Mouse (Mus musculus): ENCODE results near the gene Tmem274. TPM values are rescaled to one million over a fixed set of nuclear protein-coding genes. Genes with fewer than 3 reads are reported as not detected.

Tmem274 gene
- polyA plus RNA-seq, 1 experiment from 2014 or later, result not detected

DNA sequence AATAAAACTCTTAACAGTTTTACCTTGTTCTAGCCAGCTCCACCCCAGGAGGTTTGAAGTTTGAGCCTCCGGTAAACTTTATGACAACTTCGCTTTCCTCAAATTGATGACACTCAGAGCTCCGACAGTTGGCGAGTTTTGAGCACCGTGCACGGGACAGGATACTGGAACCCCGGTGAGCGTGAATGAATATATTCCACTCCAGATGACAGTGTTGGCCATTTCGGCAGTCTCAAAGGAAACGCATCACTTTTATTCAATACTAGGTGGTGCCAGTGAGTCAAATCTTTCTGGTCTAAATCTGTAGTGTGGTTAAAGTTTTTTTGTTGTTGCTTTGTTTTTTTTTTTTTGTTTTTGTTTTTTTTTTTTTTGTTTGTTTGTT is 8.6 kb downstream of the Tmem274 start:
- Histone ChIP-seq H3K4me1 (peaks cover 26% of the 10 kb centered on the region), H3K4me2 (peak overlapping the region; percentile 93), H3K9ac (peak overlapping the region; percentile 86), H3K4me3 (peak overlapping the region; percentile 95), H3K27ac (peak overlapping the region; percentile 79; the same call in 1 of the 2 replicates), H3K36me3 (replicated peaks) (peaks cover 26% of the 10 kb centered on the region), H3K9me3 (no peaks in the 10 kb centered on the region), H3K27me3 (replicated peaks) (no peaks in the 10 kb centered on the region)
- WGBS, result under 1% methylated on average over 10 of the region's 10 CpGs
- ATAC-seq (replicated peaks), result no peak; the same call in 1 of the 2 replicates

DNA sequence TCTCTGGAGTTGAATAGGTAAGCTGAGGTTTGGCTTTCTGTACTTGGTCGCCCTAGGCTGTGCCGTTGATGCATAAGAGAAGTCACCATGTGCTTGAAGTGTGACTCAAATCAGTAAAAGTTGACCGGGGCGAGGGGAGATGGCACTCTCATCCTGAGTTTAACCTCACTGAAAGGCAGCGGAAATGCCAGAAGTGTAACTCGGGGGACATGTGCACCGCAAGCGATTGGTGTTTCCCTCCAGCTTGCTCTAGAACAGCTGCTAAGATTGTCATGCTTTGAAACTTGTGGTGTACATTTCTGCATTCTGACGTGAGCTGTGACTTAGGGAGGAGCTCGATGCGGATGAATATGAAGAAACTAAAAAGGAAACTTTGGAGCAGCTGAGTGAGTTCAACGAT is 10.6 kb downstream of the Tmem274 start:
- Histone ChIP-seq H3K36me3 (replicated peaks) (peaks cover 32% of the 10 kb centered on the region), H3K27me3 (replicated peaks) (no peaks in the 10 kb centered on the region), H3K27ac (no peak overlapping the region), H3K4me1 (peaks cover 26% of the 10 kb centered on the region), H3K9me3 (no peaks in the 10 kb centered on the region), H3K4me2 (no peak overlapping the region), H3K4me3 (no peak overlapping the region), H3K9ac (no peak overlapping the region)
- ATAC-seq (replicated peaks), result no peak
- 95% methylated on average over 12 of the region's 12 CpGs for WGBS

DNA sequence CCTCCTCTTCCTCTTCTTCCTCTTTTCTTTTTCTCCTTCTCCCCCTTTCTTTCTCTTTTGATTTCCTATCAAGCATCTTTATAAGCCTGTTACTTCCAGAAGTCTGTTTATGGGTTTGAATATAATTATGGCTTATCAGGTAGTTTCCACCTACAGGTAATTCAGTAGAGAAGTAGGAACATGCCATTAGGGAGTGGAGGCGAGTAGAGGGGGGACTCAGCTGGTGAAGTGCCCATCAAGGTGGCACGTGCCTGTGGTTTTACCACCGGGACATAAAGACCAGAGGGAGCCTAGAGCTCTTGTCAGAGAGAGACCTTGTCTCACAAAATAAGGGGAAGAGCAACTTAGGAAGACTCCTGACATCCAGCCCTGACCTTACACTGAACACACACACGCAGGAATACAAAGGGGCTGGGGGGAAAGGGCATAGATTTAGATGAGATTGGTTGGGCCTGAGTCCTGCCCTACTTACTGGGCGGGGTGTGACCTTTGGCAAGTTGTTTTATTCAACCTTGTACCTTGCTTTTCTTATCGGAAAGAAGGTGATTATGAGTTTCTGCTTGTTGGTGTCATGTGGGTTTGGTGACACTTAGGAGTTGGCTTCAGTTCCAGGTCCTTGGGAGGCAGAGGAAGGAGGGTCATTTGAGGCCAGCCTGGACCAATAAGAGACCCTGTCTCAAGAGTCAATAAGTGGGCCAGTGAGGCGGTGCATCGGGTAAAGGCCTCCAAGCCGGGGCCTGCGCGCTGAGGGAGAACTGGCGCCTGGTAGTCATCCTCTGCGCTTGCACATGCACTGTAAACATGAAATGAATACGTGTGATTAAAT is 12.4 kb downstream of the Tmem274 start:
- Histone ChIP-seq H3K27me3 (replicated peaks) (no peaks in the 10 kb centered on the region), H3K9me3 (no peaks in the 10 kb centered on the region), H3K27ac (no peak overlapping the region), H3K4me3 (no peak overlapping the region), H3K4me2 (no peak overlapping the region), H3K9ac (no peak overlapping the region), H3K36me3 (replicated peaks) (peaks cover 49% of the 10 kb centered on the region), H3K4me1 (peaks cover 23% of the 10 kb centered on the region)
- WGBS, result 96% methylated on average over 14 of the region's 14 CpGs
- ATAC-seq (replicated peaks), result no peak

DNA sequence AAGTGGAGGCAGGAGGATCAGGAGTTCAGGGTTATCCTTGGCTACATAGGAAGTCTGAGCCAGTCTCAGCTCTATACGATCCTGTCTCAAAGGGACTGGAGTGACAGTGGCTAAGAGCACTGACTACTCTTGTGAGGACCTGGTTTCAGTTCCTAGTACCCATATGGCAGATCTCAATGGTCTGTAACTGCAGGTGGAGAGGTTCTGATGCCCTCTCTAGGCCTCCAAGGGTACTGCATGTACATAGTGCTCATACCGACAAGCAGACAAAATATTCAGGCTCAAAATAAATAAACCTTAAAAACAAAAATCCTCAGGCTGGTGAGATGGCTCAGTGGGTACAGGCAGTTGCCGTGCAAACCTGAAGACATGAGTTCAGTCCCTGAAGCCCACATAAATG is 14.0 kb downstream of the Tmem274 start:
- H3K9me3 ChIP-seq, result no peaks in the 10 kb centered on the region
- no peak overlapping the region for H3K27ac ChIP-seq
- peaks cover 15% of the 10 kb centered on the region for H3K4me1 ChIP-seq
- no peak overlapping the region for H3K4me2 ChIP-seq
- no peak overlapping the region for H3K9ac ChIP-seq
- peaks cover 56% of the 10 kb centered on the region for H3K36me3 ChIP-seq (replicated peaks)
- no peak for ATAC-seq (replicated peaks)
- no peaks in the 10 kb centered on the region for H3K27me3 ChIP-seq (replicated peaks)
- WGBS, result 92% methylated on average over 3 of the region's 3 CpGs
- no peak overlapping the region for H3K4me3 ChIP-seq

DNA sequence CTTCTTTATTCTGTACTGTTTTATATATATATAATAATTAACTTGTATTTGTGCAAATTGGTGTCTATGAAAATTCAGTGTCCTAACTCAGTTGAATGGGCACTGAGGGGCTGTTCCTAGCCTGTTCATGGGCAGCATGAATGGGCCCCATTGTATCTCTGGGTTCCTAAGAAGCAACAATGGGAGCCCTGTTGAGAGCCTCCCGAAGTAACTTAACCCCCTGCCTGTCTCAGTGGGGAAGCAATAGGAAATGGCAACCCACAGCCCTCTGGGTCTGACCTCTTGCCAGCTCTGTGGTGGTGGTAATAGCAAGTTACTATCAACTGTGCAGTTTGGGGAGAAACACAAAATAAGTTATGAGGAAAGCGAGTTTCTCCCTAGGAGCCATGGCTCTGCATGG is 19.4 kb downstream of the Tmem274 start:
- H3K4me2 ChIP-seq, result no peak overlapping the region
- 13% methylated on average over 2 of the region's 2 CpGs for WGBS
- no peak overlapping the region for H3K4me3 ChIP-seq
- ATAC-seq (replicated peaks), result no peak
- no peak overlapping the region for H3K9ac ChIP-seq
- no peaks in the 10 kb centered on the region for H3K4me1 ChIP-seq
- no peaks in the 10 kb centered on the region for H3K9me3 ChIP-seq
- H3K27me3 ChIP-seq (replicated peaks), result no peaks in the 10 kb centered on the region
- H3K27ac ChIP-seq, result peak overlapping the region; percentile 13; the same call in 1 of the 2 replicates
- H3K36me3 ChIP-seq (replicated peaks), result peaks cover 34% of the 10 kb centered on the region

DNA sequence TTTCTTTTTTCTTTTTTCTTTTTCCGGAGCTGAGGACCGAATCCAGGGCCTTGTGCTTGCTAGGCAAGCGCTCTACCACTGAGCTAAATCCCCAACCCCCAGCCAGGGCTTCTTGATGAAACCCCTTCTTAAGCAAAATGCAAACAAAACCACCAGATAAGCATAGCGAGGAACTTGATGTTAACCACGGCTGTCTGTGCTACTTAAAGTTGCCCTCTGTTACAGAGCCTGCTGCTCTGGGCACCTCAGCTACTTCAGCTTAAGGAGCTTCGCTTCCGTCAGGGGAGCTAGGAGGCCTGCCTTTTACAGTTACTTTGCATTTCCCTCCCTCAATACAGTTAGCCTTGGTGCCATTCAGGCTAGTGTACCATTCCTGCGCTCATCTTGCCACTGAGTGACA is 21.7 kb downstream of the Tmem274 start:
- H3K4me3 ChIP-seq, result no peak overlapping the region
- H3K36me3 ChIP-seq (replicated peaks), result peaks cover 27% of the 10 kb centered on the region
- ATAC-seq (replicated peaks), result no peak
- no peak overlapping the region for H3K9ac ChIP-seq
- no peak overlapping the region for H3K27ac ChIP-seq
- H3K4me1 ChIP-seq, result no peaks in the 10 kb centered on the region
- WGBS, result 73% methylated on average over 8 of the region's 8 CpGs
- no peak overlapping the region for H3K4me2 ChIP-seq
- no peaks in the 10 kb centered on the region for H3K27me3 ChIP-seq (replicated peaks)
- no peaks in the 10 kb centered on the region for H3K9me3 ChIP-seq

DNA sequence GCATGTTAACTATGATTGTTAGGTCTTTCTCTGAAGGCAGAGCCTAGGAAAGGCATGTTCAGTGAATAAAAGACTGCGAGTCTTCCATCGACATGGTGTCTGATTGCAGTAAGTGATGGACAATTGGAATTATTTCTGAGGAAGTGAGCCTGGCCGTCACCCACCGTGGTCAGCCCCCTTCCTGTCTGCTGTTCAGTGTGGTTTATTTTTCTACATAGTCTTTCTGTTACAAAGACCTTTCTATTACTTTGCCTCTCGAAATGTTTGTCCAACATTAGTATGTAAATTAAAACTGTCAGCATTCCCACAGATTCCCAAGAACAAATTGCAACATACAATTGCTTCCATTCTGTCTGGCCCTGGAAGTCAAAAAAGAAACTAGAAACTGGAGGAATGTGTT is 22.6 kb downstream of the Tmem274 start:
- peaks cover 19% of the 10 kb centered on the region for H3K36me3 ChIP-seq (replicated peaks)

DNA sequence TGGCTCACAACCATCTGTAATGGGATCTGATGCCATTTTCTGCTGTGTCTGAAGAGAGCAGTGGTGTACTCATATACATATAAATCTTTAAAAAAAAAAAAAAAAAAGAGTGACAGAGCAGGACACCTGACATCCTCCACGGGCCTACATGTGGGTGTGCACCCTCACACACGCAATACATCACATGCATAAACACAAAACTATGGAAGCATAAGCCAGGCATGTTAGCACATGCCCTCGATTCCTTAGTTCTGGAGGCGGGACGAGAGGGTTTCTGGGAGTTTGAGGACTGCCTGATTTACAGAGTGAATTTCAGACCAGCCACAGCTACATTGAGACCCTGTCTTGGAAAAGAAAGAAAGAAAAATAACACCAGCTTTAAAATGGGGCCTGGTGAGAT is 27.2 kb downstream of the Tmem274 start:
- H3K9me3 ChIP-seq, result no peaks in the 10 kb centered on the region
- no peaks in the 10 kb centered on the region for H3K4me1 ChIP-seq
- H3K4me3 ChIP-seq, result no peak overlapping the region
- H3K27me3 ChIP-seq (replicated peaks), result no peaks in the 10 kb centered on the region
- ATAC-seq (replicated peaks), result no peak
- no peak overlapping the region for H3K4me2 ChIP-seq
- H3K9ac ChIP-seq, result no peak overlapping the region
- no peak overlapping the region for H3K27ac ChIP-seq
- H3K36me3 ChIP-seq (replicated peaks), result 0 out of 2 replicates have a peak, but pooled peaks cover 3% of the 10 kb centered on the region
- 88% methylated on average over 5 of the region's 5 CpGs for WGBS

More for the DNA sequence above, 22.6 kb downstream of the Tmem274 start:
- Histone ChIP-seq H3K4me1 (no peaks in the 10 kb centered on the region), H3K4me3 (no peak overlapping the region), H3K4me2 (no peak overlapping the region), H3K27me3 (replicated peaks) (no peaks in the 10 kb centered on the region), H3K9me3 (no peaks in the 10 kb centered on the region), H3K27ac (no peak overlapping the region), H3K9ac (no peak overlapping the region)
- WGBS, result 76% methylated on average over 5 of the region's 5 CpGs
- no peak for ATAC-seq (replicated peaks)

DNA sequence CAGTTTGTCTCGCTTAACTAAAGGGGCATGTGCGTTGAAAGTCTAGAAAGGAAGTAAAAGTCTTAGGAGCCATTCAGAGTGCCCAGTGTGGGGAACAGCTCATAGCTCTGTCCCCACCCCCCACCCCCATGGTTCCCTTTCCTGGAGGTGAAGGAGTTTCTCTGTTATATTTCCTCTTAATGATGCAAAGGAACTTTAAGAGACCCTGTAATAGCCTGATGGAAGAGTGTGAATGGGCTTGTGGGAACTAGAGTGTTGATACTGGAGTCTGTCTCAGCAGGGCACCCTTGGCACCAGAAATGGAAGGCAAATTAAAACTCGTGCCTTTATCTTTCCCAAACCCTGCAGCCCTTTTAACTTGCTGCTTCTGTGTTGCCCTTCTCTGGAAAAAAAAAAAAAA is 27.7 kb downstream of the Tmem274 start:
- Histone ChIP-seq H3K9me3 (no peaks in the 10 kb centered on the region), H3K9ac (no peak overlapping the region), H3K27me3 (replicated peaks) (no peaks in the 10 kb centered on the region), H3K4me2 (no peak overlapping the region), H3K4me1 (no peaks in the 10 kb centered on the region), H3K27ac (no peak overlapping the region), H3K4me3 (no peak overlapping the region), H3K36me3 (replicated peaks) (0 out of 2 replicates have a peak, but pooled peaks cover 3% of the 10 kb centered on the region)
- WGBS, result 24% methylated on average over 3 of the region's 3 CpGs
- no peak for ATAC-seq (replicated peaks)

DNA sequence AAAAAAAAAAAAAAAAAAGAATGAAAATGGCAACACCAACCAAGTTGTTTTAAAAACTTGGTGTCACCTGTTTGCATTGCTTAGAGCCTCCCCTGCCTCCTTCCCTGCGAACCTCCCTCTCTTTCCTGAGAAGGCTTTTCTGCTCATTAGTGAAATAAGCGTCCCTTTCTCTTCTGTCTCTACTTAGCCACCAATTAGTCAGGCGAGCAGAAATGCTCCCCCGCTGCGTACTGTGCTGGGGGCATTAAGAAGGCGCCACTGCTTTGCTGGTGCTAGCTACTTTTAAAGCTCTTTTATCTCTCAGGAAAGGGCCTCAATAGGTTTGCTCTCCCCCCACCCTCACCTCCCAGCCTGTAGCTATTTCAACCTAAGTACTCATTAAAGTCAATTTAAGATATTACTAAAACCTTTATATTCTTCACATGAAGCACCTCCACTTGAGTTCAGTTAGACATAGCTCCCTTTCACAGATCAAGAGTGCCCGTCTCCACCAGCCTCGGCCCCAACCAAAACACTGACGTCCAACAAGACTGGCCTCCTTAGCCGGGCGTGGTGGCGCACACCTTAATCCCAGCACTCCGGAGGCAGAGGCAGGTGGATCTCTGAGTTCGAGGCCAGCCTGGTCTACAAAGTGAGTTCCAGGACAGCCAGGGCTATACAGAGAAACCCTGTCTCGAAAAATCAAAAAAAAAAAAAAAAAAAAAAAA is 28.2 kb downstream of the Tmem274 start:
- Histone ChIP-seq H3K4me2 (no peak overlapping the region), H3K27ac (no peak overlapping the region), H3K9me3 (no peaks in the 10 kb centered on the region), H3K9ac (no peak overlapping the region), H3K27me3 (replicated peaks) (no peaks in the 10 kb centered on the region), H3K4me1 (no peaks in the 10 kb centered on the region), H3K4me3 (no peak overlapping the region), H3K36me3 (replicated peaks) (0 out of 2 replicates have a peak, but pooled peaks cover 3% of the 10 kb centered on the region)
- ATAC-seq (replicated peaks), result no peak
- WGBS, result 51% methylated on average over 15 of the region's 15 CpGs

DNA sequence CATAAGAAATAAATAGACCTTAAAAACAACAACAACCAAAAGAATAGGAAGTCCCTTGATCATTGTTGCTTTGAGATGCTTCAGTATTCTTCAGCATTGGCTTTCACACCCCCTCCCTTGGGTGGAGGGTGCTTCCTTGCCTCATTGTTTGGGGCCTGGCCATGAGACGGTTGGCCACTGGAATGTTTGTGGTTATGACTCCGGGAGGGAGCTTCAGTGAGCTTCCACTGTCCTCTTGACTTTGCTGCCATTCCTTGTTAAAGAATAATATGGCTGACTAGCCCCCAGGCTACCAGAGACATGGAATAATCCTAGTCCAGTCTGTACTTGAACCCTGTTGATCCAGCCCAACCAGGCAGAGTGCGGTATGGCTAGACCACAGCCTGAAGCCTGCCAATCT is 29.7 kb downstream of the Tmem274 start:
- WGBS, result 87% methylated on average over 3 of the region's 3 CpGs

DNA sequence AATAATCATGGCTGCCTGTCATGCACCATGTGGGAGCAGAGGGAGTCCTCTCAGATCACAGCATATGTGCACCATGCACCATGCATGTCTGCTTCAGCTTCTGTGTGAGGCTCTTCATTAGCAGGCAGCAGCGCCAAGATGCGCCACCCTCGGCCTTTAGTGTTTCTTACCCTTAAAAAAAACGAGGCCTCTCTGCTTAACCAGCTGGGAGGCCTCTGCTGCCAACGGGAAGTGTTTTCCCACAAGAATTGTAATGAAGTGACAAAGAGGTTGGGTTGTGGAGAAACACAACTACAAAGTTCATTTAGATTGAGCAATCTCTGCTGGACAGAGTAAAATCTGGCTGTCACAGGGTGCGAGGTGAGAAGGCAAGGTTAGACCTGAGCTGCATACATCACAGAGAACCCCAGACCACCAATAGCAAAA is 34.1 kb downstream of the Tmem274 start:
- WGBS, result 40% methylated on average over 6 of the region's 6 CpGs
- H3K27ac ChIP-seq, result peak overlapping the region; percentile 59; the same call in 1 of the 2 replicates
- H3K9ac ChIP-seq, result no peak overlapping the region
- H3K9me3 ChIP-seq, result no peaks in the 10 kb centered on the region
- no peaks in the 10 kb centered on the region for H3K36me3 ChIP-seq (replicated peaks)
- no peak overlapping the region for H3K4me3 ChIP-seq
- ATAC-seq (replicated peaks), result no peak; the same call in 1 of the 2 replicates
- H3K27me3 ChIP-seq (replicated peaks), result no peaks in the 10 kb centered on the region
- 0 out of 2 replicates have a peak, but pooled peaks cover 5% of the 10 kb centered on the region for H3K4me1 ChIP-seq
- H3K4me2 ChIP-seq, result no peak overlapping the region

More for the DNA sequence above, 29.7 kb downstream of the Tmem274 start:
- no peak overlapping the region for H3K9ac ChIP-seq
- no peak for ATAC-seq (replicated peaks)
- no peaks in the 10 kb centered on the region for H3K27me3 ChIP-seq (replicated peaks)
- no peak overlapping the region for H3K27ac ChIP-seq
- H3K4me3 ChIP-seq, result no peak overlapping the region
- H3K4me2 ChIP-seq, result no peak overlapping the region
- H3K9me3 ChIP-seq, result no peaks in the 10 kb centered on the region
- H3K4me1 ChIP-seq, result 0 out of 2 replicates have a peak, but pooled peaks cover 5% of the 10 kb centered on the region
- 0 out of 2 replicates have a peak, but pooled peaks cover 3% of the 10 kb centered on the region for H3K36me3 ChIP-seq (replicated peaks)
